Mouse (Mus musculus) right cerebral cortex, postnatal 14 days (tissue): Measurements from ENCODE around the gene Dad1.

Source experiments
- DNase-seq: peaks from one replicate; pipeline ENCODE4 v3.0.0; 2022

Gene Dad1

DNA sequence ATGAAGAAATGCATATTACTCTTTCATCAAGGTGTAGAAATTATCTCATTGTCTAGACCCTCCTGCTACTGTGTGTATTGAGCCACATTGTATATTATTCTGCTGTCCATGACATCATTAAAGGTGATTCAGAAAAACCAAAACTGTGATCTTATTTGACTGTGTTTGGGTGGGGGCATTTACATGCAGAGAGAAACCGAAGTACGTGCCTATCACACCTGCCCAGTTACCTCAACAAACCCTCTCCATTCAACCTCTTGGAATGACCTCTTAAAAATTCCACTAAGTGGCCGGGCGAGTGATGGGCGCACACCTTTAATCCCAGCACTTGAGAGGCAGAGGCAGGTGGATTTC lies 29.9 kb downstream of the Dad1 start:
- no peak for DNase-seq

DNA sequence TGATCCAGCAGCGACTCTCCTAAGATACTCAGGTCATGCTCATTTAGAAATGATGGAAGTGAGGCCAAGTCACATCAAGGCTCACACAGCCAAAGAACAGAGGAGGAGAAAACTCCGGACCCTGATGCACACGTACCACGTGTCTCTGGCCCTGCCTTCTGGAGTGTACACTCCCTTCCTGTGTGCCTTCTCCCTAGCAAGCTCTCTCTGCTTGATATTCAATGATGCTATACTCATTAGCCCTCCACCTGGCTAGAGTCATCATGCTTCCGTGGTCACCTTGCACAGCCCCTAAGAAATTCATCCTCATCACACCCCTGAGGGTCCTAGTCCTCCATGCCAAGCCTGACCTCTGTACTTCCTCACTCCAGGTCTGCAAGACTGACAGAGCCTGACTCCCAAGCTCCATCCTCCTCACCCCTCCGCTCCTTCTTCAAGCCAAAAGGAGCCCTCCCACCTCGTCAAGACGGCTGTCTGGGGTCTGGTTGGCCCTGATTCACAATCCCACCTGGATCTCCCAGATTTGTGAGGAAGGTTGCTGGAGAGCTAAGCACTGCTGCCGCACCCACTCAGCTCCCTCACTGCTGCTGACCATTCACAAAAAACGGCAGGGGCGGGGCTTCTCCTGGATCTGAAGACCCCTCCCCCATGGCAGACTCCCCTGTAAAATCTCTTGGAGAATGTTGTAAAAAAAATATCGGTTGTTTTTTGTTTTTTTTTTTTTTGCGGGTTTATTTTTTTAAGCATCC lies 30.4 kb downstream of the Dad1 start:
- DNase-seq, result no peak

DNA sequence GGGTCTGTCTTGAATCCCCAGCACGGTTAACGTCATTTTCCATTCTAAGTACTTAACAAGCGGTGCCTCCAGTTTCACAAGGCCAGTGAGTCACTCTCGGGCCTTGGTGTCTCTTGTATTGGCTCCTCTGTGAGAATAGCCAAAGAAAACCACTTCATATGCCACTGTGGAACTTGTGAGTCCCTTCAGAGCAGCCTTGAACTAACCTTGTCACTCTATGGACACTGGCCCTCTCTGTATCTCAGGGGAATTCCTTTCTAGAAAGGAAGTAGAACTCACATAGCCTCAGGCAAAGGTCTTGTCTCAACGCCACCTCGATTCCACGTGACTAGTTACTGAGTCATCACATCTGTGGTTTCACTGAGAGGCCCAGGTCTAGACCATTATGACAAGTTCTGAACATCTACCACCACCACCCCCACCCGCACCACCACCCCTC lies 31.6 kb downstream of the Dad1 start:
- DNase-seq, result no peak

GRCm38 (mm10) chr14:54221641-54222040 lies 32.3 kb downstream of the Dad1 start:
- no peak for DNase-seq

DNA sequence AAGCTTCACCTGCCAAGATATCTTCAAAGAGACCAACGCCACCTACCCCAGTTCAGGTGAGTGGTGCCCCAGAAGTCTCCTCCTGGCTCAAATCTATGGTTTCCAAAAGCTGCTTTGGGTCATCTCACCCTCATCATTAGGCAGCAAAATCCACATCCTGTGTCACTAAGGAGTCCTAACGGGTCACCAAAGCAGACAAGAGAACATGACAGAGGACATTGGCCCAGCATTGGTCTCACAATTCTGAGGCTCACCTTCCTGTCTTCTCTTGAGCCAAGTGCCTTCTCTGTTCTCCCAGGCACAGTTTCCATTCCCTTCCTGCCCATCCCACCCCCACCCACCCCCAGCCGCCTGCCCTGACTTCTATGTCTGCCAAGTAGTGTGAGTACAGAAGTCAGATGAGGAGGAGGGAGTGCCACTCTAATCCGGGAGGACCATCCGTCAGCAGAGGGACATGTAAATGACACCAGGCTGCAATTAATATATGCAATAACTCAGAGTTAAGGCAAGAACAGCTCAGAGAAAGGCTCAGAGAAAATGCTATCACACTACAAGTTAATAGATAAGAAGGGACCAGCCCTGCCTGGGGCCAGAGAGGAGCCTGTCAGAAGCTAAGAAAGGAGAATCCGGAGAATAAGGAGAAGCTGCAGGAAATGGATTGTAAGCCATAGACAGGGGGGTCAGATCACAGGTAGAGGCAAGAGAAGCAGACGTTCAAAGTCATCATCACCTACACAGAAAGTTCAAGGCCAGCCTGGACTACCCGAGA lies 33.0 kb downstream of the Dad1 start:
- DNase-seq, result no peak

DNA sequence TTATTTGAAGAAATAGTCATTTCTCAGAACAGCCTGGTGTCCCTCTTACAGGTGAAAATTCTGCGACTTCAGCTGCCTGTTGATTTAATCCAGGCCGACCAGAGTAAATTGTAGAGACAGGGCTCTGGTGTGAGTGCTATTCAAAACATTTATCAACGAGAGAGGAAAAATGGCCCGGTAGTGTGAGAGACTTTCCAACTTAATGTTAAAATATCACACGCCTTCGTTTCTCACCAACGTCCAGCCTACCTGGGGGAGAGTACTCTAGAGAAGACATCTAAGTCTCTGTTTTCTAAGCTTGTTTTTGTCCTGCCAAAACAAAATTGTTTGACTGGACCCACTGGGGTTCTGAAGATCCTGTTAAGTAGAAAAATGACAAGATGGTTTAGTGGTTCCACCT lies 34.1 kb downstream of the Dad1 start:
- DNase-seq, result no peak

GRCm38 (mm10) chr14:54219256-54219655 lies 34.6 kb downstream of the Dad1 start:
- DNase-seq, result no peak

GRCm38 (mm10) chr14:54218721-54219120 lies 35.2 kb downstream of the Dad1 start:
- no peak for DNase-seq

DNA sequence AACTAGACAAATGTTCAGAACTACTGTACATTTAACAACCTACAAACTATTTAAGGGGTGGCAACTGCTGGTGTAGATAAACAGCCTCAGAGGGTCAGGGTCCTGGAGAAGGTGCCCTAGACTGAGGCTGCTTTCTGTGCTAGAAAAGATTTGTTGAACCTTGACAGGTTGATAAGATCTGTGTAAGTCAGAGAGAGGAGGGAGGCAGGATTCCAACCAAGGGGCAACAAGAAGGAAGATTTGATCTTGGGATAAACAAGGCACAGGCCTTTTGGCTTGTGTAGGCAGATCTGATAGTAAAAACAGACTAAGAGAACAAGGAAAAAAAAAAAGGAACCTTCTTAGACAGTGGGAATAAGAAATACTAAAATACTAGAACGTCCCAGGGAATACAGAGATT lies 35.7 kb downstream of the Dad1 start:
- DNase-seq, result no peak

DNA sequence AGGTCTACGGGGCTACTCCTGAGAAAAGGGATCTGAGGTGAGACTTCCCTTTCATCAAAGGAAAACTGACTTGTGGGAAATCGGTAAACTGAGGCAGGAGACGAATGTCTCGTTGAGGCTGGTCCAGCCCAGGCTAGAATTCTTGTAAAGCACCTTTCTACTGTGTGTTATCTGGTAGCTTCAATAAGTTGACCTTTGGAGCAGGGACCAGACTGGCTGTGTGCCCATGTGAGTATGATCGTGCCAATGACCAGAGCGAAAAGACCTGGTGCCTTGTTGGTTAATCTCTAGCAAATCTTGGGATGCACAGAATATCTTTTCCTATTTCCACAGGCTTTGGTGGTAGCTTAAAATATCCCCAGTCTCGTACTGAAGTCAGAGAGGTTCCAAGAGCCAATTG lies 37.8 kb downstream of the Dad1 start:
- DNase-seq, result no peak

DNA sequence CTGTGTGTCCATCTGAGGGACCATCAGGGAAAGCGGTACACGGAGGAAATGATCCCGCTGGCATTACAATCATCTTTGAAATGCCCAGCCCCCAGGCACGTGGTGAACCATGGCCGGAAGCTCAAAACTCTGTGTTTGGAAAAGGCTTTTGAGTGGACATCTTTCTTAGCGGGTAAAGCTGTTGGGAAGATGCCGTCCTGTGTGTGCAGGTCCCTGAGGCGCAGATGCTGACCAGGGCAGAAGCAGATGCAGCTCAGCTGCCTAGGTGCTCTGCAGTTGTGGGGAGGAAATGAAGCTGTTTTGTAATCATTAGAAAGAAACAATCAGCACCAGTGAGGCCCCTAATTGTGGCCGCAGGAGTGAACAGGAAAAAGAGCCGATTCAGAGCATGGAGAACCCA lies 39.0 kb downstream of the Dad1 start:
- DNase-seq, result no peak

DNA sequence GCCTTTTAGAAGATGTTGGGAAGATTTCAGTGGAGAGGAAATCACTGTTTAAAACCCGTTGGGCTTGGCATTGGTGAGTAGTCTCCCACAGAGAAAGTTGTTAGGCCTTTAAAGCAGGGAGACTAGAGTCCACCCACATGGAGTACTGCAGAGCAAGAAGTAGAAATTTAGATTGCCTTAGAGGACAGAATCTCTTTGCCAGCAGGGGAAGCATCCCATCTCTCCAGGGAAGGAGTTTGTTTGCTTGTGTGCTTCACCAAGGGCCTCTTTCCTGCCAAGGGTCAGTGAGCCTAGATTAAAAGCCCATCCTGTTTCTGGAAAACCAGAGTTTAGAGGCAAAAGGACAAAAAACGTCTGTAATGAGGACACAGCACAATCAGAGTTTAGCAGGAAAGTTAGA lies 39.4 kb downstream of the Dad1 start:
- no peak for DNase-seq

GRCm38 (mm10) chr14:54213734-54214133 lies 40.2 kb downstream of the Dad1 start:
- no peak for DNase-seq

DNA sequence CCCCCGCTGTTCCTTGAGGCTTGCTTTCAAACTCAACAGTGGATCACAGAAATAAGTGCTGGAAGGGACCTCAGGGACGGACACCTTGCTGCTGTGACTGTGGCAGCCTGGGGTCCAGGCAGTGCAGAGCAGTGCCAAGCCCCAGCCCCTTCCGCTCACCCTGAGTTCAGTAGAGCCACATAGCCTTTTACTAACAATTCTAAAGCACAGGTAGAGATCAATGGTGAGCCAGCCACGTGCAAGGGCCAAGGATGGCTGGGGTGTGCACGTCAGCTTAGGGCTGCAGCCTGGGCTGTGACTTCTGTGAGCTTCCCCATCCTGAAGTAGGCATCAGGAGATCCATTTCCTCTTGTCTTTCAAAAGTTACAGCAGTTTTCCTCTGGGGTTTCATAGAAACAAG lies 42.1 kb downstream of the Dad1 start:
- no peak for DNase-seq

- DNase-seq, result no peak
Measured at GRCm38 (mm10) chr14:54211199-54211598, 42.7 kb downstream of the Dad1 start.

DNA sequence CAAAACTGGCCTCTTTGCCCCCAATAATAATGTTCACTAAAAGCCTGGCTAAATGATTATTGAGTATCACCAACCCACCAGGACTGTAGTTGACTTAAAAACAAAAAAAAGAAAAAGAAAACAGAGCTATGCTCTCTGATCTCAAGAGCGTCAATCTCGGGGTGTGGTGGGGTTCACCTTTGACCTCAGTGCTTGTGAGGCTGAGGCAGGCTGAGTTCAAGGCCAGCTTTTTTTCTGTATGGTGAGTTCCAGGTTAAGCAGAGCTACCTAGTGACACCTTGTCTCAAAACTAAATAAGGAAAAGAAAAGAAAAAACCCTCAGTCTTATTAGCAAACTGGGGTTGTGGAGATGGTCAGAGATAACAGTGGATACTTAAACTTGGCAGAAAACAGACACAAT lies 43.5 kb downstream of the Dad1 start:
- no peak for DNase-seq

DNA sequence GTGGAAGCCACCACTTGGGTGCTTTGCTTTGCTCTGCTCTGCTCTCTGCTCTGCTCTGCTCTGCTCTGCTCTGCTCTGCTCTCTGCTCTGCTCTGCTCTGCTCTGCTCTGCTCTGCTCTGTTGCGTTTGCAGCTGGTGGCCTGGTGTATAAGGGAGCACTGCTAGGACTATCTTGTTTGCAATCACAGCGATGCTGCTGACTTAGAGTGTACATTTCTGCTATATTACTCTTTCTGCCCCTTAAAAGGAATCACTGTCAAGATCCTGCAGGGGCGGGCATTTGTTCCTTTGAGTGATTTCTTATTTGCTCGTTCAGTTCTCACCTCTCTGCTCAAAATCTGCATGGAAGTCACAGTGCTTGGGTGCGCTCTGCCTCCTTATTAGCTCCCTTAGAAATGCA lies 44.0 kb downstream of the Dad1 start:
- no peak for DNase-seq

- no peak for DNase-seq
Measured at GRCm38 (mm10) chr14:54208741-54209140, 45.2 kb downstream of the Dad1 start.

- no peak for DNase-seq
Measured at GRCm38 (mm10) chr14:54207924-54208323, 46.0 kb downstream of the Dad1 start.

- no peak for DNase-seq
Measured at GRCm38 (mm10) chr14:54206750-54207550, 47.0 kb downstream of the Dad1 start.

GRCm38 (mm10) chr14:54206309-54206708 lies 47.6 kb downstream of the Dad1 start:
- DNase-seq, result no peak

DNA sequence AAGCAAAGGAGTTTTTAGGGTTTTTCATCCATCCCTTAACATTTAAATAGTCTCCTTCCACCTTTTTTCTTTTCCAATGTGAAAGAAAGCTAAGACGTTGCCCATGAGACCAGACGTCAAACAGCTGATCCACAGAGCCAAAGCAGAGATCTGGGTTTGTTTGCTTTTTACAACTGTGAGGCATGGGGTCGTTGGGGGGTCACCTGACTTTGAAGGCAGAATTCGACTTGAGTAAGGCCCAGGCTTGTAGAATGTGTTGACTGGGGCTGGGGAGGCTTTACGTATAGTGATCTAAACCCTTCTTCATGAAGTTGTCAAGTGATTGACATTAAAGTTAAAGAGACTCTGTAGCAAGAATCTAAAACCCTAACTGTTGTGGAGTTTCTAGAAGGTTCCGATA lies 48.0 kb downstream of the Dad1 start:
- DNase-seq, result no peak

DNA sequence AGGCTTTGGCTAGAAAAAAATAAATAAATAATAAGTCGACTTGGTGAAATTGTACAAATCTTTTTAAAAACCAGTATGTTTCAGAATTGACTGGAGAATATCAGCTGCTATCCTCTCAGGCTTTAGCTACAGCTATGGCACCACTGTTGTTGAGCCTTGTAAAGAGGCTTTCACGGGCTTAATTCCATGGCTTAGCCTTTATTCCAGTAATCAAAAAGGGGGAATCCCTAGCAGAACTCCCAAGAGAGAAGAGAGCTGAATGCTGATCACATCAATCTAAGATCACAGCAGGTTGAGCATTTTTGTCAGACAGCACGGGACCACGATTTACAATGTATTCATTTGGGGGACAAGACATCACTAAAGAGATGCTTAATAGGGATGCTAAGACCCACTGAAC lies 49.1 kb downstream of the Dad1 start:
- DNase-seq, result no peak

DNA sequence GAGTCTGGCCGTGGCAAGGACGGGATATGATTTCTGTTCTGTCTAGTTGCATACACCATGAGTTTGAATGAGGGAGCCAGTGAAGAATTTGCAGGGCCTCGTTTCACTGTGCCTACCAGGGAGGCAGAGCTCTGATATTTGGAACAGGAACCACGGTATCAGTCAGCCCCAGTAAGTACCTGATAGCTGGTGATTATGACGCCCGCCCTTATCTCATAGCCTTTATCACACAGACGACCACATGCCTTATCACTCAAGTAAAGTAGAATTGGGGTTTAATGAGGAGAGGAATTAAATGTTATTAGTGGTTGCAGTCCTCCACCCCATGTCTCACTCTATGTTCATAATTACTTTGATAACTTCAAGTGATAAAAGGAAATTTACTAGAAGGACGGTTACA lies 49.6 kb downstream of the Dad1 start:
- DNase-seq, result no peak
